Mouse (Mus musculus) forebrain, postnatal 0 days (tissue): Measurements from ENCODE around the gene Ccng2. TPM values are rescaled to one million over a fixed set of nuclear protein-coding genes. Genes with fewer than 3 reads are reported as not detected.
A peak's percentile ranks its signal among the peaks of the same experiment; 100 is the strongest.

ENCODE experiments used
- ATAC-seq: fragments of 200-750 bp; cut with Nextera tagmentation; 2 replicates; pipeline ENCODE4 v1.8.0; 2017; ENCODE audit warnings: mild to moderate bottlenecking, moderate library complexity
- DNase-seq: peaks from one replicate; pipeline ENCODE4 v3.0.0-alpha.2; 2015
- H3K27ac ChIP-seq: fragments of 300-500 bp; sonication (generic); 2 replicates; pipeline ENCODE4 v1.5.1; 2014; ENCODE audit warnings: low read depth, mild to moderate bottlenecking, antibody characterized with exemption, low read length, moderate library complexity, mixed read lengths
- H3K27me3 ChIP-seq: fragments of 300-500 bp; sonication (generic); 2 replicates; pipeline ENCODE4 v1.6.1; 2014; ENCODE audit warnings: mild to moderate bottlenecking, low read length, mixed read lengths; ENCODE audit not compliant: insufficient read depth
- H3K36me3 ChIP-seq: fragments of 300-500 bp; sonication (generic); 2 replicates; pipeline ENCODE4 v1.6.1; 2014; ENCODE audit warnings: mild to moderate bottlenecking, moderate library complexity; ENCODE audit not compliant: insufficient read depth
- H3K4me1 ChIP-seq: fragments of 300-500 bp; sonication (generic); 2 replicates; pipeline ENCODE4 v1.6.1; 2014; ENCODE audit warnings: antibody characterized with exemption; ENCODE audit not compliant: insufficient read depth
- H3K4me2 ChIP-seq: fragments of 300-500 bp; sonication (generic); 2 replicates; pipeline ENCODE4 v1.6.1; 2014; ENCODE audit warnings: low read depth, mild to moderate bottlenecking, moderate library complexity
- H3K4me3 ChIP-seq: fragments of 300-500 bp; sonication (generic); 2 replicates; pipeline ENCODE4 v1.5.1; 2014; ENCODE audit warnings: low read depth, low read length, mixed read lengths
- H3K9ac ChIP-seq: fragments of 300-500 bp; sonication (generic); 2 replicates; pipeline ENCODE4 v1.6.1; 2014; ENCODE audit warnings: mild to moderate bottlenecking
- H3K9me3 ChIP-seq: fragments of 300-500 bp; sonication (generic); 2 replicates; pipeline ENCODE4 v1.6.1; 2016; ENCODE audit warnings: low read length
- CTCF ChIP-seq: sonication (generic); IDR thresholded peaks from 2 replicates; pipeline ENCODE4 v1.5.1; 2016; ENCODE audit warnings: antibody characterized with exemption, control low read depth, low read depth
- WGBS: fragments of 180-500 bp; shearing (Covaris S2); extraction: QIAGEN DNeasy Blood & Tissue Kit; methylation state at CpG from one replicate; pipeline ENCODE4 v1.1.7; 2014; 5-methylcytosine and 5-hydroxymethylcytosine counted together
- polyA plus RNA-seq: library from polyadenylated mRNA; unstranded; fragments of >200 nt; fragmentation: Nextera tagmentation; extraction: Ambion mirVana; gene quantifications from 2 replicates; pipeline ENCODE4 v1.2.1, GENCODE M21; 2015
- total RNA-seq: library from RNA; depleted of rRNA; stranded (reverse); fragments of >200 nt; gene quantifications from 2 replicates; pipeline ENCODE4 v1.2.3, GENCODE M21; 2014; rRNA removed

The Ccng2 gene
- total and polyA plus RNA-seq, 2 experiments from 2014 or later = 49.7 to 73.4 TPM

DNA sequence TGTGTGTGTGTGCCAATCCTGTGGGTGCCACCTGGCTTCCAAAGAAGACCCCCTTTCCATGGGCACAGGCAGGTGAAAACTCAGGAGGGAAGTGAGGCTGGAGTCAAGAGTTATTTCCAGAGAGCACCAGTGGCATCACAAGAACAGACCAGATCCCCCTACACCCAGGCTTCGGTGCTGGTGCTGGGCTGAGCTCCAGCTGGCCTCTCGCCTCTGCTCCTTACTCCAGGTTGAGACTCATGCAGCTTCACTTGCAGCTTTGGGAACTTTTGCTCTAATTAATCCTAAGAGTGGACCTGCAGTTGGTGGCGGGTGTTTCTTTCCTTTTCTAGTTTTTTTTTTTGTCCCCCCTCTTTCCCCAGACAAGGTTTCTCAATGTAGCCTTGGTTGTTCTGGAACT is 30.3 kb downstream of the Ccng2 start:
- H3K9me3 ChIP-seq = no peaks in the 10 kb centered on the region
- no peak for ATAC-seq
- TF ChIP-seq CTCF = no peak
- no peak overlapping the region for H3K4me3 ChIP-seq
- H3K27ac ChIP-seq = no peak overlapping the region
- H3K27me3 ChIP-seq = no peaks in the 10 kb centered on the region
- H3K36me3 ChIP-seq = no peaks in the 10 kb centered on the region
- H3K4me1 ChIP-seq = no peaks in the 10 kb centered on the region
- no peak overlapping the region for H3K4me2 ChIP-seq
- H3K9ac ChIP-seq = no peak overlapping the region
- 83% methylated on average over 3 of the region's 3 CpGs for WGBS
- DNase-seq = no peak

DNA sequence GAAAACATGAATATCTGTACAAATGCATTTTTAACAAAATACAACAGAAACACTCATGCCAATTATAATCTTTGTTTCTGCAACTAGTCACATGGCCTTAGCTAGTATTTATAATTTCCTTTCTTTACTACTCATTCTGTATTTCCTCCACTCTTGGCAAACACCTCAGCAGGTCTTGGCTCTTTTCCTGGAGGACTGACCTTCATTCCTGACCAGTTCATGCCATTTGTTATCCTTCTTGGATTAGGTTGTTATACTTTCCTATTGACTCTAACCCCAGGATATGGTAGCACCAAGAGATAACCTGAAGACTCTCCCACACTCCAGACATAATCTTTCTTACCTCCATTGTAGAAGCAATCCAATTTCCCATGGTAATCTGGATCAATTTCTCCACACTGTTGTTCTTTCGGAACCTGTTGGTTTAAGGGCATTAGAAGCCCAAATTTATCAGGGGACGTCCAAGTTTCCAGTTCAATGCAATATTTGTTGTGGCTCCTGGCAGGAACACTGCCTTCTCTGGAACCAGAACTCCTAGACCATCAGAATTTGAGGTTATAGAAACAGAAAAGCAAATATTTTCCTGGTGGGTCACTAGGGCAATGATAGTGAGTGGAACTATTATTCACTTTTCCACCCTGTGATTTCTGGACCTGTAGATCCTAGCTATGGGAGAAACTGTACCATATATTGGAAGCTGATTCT is 38.2 kb downstream of the Ccng2 start:
- TF ChIP-seq CTCF = no peak
- no peak for ATAC-seq

GRCm38 (mm10) chr5:93308909-93309308 is 41.9 kb downstream of the Ccng2 start:
- H3K27ac ChIP-seq = no peak overlapping the region
- DNase-seq = no peak
- WGBS = 84% methylated on average over 2 of the region's 2 CpGs

More for the DNA sequence above, 38.2 kb downstream of the Ccng2 start:
- no peak for DNase-seq
- Histone ChIP-seq H3K4me1 (no peaks in the 10 kb centered on the region), H3K9ac (no peak overlapping the region), H3K27ac (no peak overlapping the region), H3K4me2 (no peak overlapping the region), H3K36me3 (no peaks in the 10 kb centered on the region), H3K9me3 (no peaks in the 10 kb centered on the region), H3K27me3 (no peaks in the 10 kb centered on the region), H3K4me3 (no peak overlapping the region)
- WGBS = 83% methylated on average over 2 of the region's 2 CpGs

GRCm38 (mm10) chr5:93323320-93324001 is 56.4 kb downstream of the Ccng2 start:
- peak; percentile 56 for TF ChIP-seq CTCF
- peak; percentile 25 for DNase-seq
- Histone ChIP-seq H3K9ac (no peak overlapping the region), H3K27me3 (no peaks in the 10 kb centered on the region), H3K27ac (no peak overlapping the region), H3K36me3 (no peaks in the 10 kb centered on the region), H3K4me2 (no peak overlapping the region), H3K9me3 (no peaks in the 10 kb centered on the region), H3K4me1 (no peaks in the 10 kb centered on the region), H3K4me3 (no peak overlapping the region)
- WGBS = 66% methylated on average over 1 of the region's 1 CpGs
- no peak for ATAC-seq

More at GRCm38 (mm10) chr5:93308909-93309308, 41.9 kb downstream of the Ccng2 start:
- no peak for ATAC-seq
- no peak overlapping the region for H3K9ac ChIP-seq
- H3K4me1 ChIP-seq = no peaks in the 10 kb centered on the region
- H3K4me3 ChIP-seq = no peak overlapping the region
- no peaks in the 10 kb centered on the region for H3K27me3 ChIP-seq
- H3K4me2 ChIP-seq = no peak overlapping the region
- no peaks in the 10 kb centered on the region for H3K9me3 ChIP-seq
- H3K36me3 ChIP-seq = no peaks in the 10 kb centered on the region
- TF ChIP-seq CTCF = no peak

Other genes with a start within 250 kb of the Ccng2 start
- 0.10 and 0.46 TPM in 2 replicates for gene Sowahb, start 222.2 kb upstream of the Ccng2 start, total RNA-seq
- gene Sowahb, start 222.2 kb upstream of the Ccng2 start, polyA plus RNA-seq = 0.10 and 0.12 TPM in 2 replicates
- gene Sept11, start 173.8 kb upstream of the Ccng2 start, total RNA-seq = 87.2 and 104 TPM in 2 replicates
- gene Sept11, start 173.8 kb upstream of the Ccng2 start, polyA plus RNA-seq = 85.9 and 104 TPM in 2 replicates
- 284 and 305 TPM in 2 replicates for gene Ccni, start 60.8 kb upstream of the Ccng2 start, total RNA-seq
- 113 and 133 TPM in 2 replicates for gene Ccni, start 60.8 kb upstream of the Ccng2 start, polyA plus RNA-seq
- gene 2010109A12Rik, start 60.7 kb upstream of the Ccng2 start, total RNA-seq = 0.46 and 1.1 TPM in 2 replicates
- gene 2010109A12Rik, start 60.7 kb upstream of the Ccng2 start, polyA plus RNA-seq = 0.80 and 1.4 TPM in 2 replicates